Mouse (Mus musculus) frontal cortex, adult 2 months (tissue): ENCODE measurements at regions not wholly inside any gene's neighbourhood (a gene's known extent, or its start where the extent isn't known, plus 50 kb on each side); places are given as distances from the start of the nearest gene placed in this dataset.

Experiments used
- DNase-seq, 2 experiments: peaks; one replicate each; pipeline ENCODE4 v3.0.0; 2022; ENCODE audit warnings: low spot score in 1 of 2; ENCODE audit errors: extremely low spot score in 1 of 2

- no peak for DNase-seq
Observed at GRCm38 (mm10) chr2:138809767-138810166, 553.4 kb downstream of the Btbd3 start.

GRCm38 (mm10) chr2:138820489-138820888, 564.1 kb downstream of the Btbd3 start:
- DNase-seq, result peak; percentile 84 to 87

- peak in 1 of 2 experiments; percentile 57 for DNase-seq
Observed at GRCm38 (mm10) chr2:138824873-138825272, 568.5 kb downstream of the Btbd3 start.

GRCm38 (mm10) chr2:138827813-138828570, 571.6 kb downstream of the Btbd3 start:
- no peak for DNase-seq

- no peak for DNase-seq
Observed at GRCm38 (mm10) chr2:138838846-138839245, 582.5 kb downstream of the Btbd3 start.

GRCm38 (mm10) chr2:138859121-138859520, 602.8 kb downstream of the Btbd3 start:
- DNase-seq, result peak in 1 of 2 experiments; percentile 61

- DNase-seq, result no peak
Observed at GRCm38 (mm10) chr2:138896563-138896962, 597.1 kb upstream of the Sptlc3 start.

GRCm38 (mm10) chr2:138897101-138897500, 596.6 kb upstream of the Sptlc3 start:
- DNase-seq, result peak; percentile 4 to 5

- DNase-seq, result no peak
Observed at GRCm38 (mm10) chr2:138937165-138937564, 556.5 kb upstream of the Sptlc3 start.

GRCm38 (mm10) chr2:138939367-138939766, 554.3 kb upstream of the Sptlc3 start:
- no peak for DNase-seq

GRCm38 (mm10) chr2:138966110-138966790, 527.5 kb upstream of the Sptlc3 start:
- no peak for DNase-seq

GRCm38 (mm10) chr2:138974548-138974947, 519.2 kb upstream of the Sptlc3 start:
- DNase-seq, result no peak

GRCm38 (mm10) chr2:138990031-138990430, 503.7 kb upstream of the Sptlc3 start:
- DNase-seq, result no peak

- no peak for DNase-seq
Observed at GRCm38 (mm10) chr2:139032105-139032812, 461.5 kb upstream of the Sptlc3 start.

- no peak for DNase-seq
Observed at GRCm38 (mm10) chr2:139034800-139035199, 458.9 kb upstream of the Sptlc3 start.

- DNase-seq, result no peak
Observed at GRCm38 (mm10) chr2:139041671-139042273, 451.9 kb upstream of the Sptlc3 start.

- DNase-seq, result no peak
Observed at GRCm38 (mm10) chr2:139044684-139045083, 449.0 kb upstream of the Sptlc3 start.

- DNase-seq, result no peak
Observed at GRCm38 (mm10) chr2:139055249-139055648, 438.5 kb upstream of the Sptlc3 start.

GRCm38 (mm10) chr2:139069276-139069961, 424.3 kb upstream of the Sptlc3 start:
- no peak for DNase-seq

- no peak for DNase-seq
Observed at GRCm38 (mm10) chr2:139071690-139072089, 422.0 kb upstream of the Sptlc3 start.
